Mouse (Mus musculus): ENCODE results near the gene Klf12. TPM values are rescaled to one million over a fixed set of nuclear protein-coding genes. Genes with fewer than 3 reads are reported as not detected.

Klf12 gene
- polyA plus RNA-seq, 1 experiment from 2014 or later = 29.6 TPM

DNA sequence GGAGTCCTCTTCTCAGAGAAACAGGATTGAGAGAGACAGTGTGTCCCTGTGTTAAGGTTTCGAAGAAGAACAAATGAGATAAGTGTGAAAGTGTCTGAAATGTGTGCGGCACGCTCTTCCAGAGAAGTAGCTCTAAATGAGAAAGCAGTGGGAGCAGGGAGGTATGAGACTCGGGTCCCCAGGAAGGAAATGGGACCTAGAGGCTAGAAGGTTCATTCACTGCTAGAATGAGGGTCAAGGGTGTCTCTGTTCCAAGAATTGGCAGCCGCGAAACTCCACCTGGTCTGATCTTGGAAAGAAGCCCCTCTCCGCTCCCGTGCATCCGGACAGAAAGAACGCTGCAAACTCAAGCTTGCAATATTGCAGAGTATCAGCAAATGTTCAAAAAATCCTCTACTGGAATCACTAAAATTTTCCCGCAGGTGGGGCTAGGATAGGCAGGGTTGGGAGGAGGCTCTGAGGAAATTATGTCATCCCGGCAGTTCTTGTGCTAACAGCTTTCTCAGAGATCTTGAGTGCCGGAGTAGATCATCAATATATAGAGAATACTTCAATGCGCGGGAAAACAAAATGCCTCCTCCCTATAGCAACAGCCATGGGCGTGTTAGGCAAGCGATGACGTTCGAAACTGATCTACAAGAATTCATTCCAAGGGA is 2.2 kb upstream of the Klf12 start:
- Histone ChIP-seq H3K27me3 (ENCODE audit: control insufficient read depth, insufficient read depth, low read length) (no peaks in the 10 kb centered on the region), H3K4me2 (replicated peaks; ENCODE audit: low read depth, low read length) (peak overlapping the region; percentile 90), H3K36me3 (ENCODE audit: control insufficient read depth, insufficient read depth, low read length) (no peaks in the 10 kb centered on the region), H3K4me3 (ENCODE audit: low read depth, low read length) (peak overlapping the region; percentile 53), H3K27ac (ENCODE audit: low read depth, low read length) (peak overlapping the region; percentile 96; the same call in 1 of the 2 replicates), H3K9ac (ENCODE audit: low read depth, low read length) (peak overlapping the region; percentile 86), H3K9me3 (ENCODE audit: control insufficient read depth, low read length) (no peaks in the 10 kb centered on the region), H3K4me1 (replicated peaks; ENCODE audit: control insufficient read depth, insufficient read depth, low read length) (no peaks in the 10 kb centered on the region)
- 8% methylated on average over 19 of the region's 19 CpGs for WGBS
- no peak for ATAC-seq (ENCODE audit: low FRiP score)
- peak; percentile 38 for DNase-seq (ENCODE audit: low spot score)

GRCm38 (mm10) chr14:100285656-100286585 is 1.4 kb upstream of the Klf12 start:
- Histone ChIP-seq H3K36me3 (ENCODE audit: control insufficient read depth, insufficient read depth, low read length) (no peaks in the 10 kb centered on the region), H3K4me2 (replicated peaks; ENCODE audit: low read depth, low read length) (peak overlapping the region; percentile 90), H3K4me1 (replicated peaks; ENCODE audit: control insufficient read depth, insufficient read depth, low read length) (no peaks in the 10 kb centered on the region), H3K27me3 (ENCODE audit: control insufficient read depth, insufficient read depth, low read length) (no peaks in the 10 kb centered on the region), H3K9me3 (ENCODE audit: control insufficient read depth, low read length) (no peaks in the 10 kb centered on the region), H3K4me3 (ENCODE audit: low read depth, low read length) (peak overlapping the region; percentile 53), H3K9ac (ENCODE audit: low read depth, low read length) (peak overlapping the region; percentile 86), H3K27ac (ENCODE audit: low read depth, low read length) (peak overlapping the region; percentile 96)
- ATAC-seq (ENCODE audit: low FRiP score) (peak; percentile 48), DNase-seq (ENCODE audit: low spot score) (peak; percentile 75)
- WGBS = under 1% methylated on average over 59 of the region's 60 CpGs

- ATAC-seq (ENCODE audit: low FRiP score) = peak; percentile 91
- 1% methylated on average over 41 of the region's 48 CpGs for WGBS
These were observed 579 bp upstream of the Klf12 start for GRCm38 (mm10) chr14:100284861-100285655.

DNA sequence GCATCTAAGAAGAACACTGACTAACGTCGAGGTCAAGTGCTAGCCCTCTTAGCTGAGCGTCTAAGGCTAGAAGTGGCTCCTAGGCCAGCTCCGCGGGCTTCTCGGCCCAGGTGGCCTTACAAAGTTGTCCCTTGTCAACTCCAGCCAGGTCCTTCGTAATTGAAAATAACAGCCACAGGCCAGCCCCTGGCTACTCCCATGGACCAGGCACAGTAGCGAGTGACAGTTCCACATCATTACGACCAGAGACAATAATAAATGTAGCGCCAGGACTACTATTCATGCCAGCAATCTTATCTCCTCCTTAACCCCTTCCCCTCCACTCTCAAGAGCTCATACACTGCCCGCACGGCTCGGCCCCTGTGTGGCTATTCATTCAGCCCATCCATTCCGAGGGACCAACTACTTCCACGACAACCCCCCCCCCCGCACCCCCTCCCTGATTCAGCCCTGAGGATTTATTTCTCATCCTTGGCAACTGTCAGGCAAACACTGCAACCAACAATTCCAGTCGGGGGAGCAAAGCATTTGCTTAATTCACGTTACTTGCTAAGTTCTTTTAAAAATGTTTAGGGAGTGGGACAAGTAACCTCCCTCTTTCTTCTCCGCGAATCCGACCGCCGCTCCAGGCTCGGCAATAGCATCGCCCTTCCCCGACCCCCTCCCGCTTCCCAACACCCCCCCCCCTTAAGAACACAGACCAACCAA is 914 bp downstream of the Klf12 start:
- Histone ChIP-seq H3K4me2 (replicated peaks; ENCODE audit: low read depth, low read length) (peak overlapping the region; percentile 60), H3K36me3 (ENCODE audit: control insufficient read depth, insufficient read depth, low read length) (no peaks in the 10 kb centered on the region), H3K27me3 (ENCODE audit: control insufficient read depth, insufficient read depth, low read length) (no peaks in the 10 kb centered on the region), H3K4me3 (ENCODE audit: low read depth, low read length) (peak overlapping the region; percentile 53), H3K27ac (ENCODE audit: low read depth, low read length) (peak overlapping the region; percentile 96), H3K9me3 (ENCODE audit: control insufficient read depth, low read length) (no peaks in the 10 kb centered on the region), H3K4me1 (replicated peaks; ENCODE audit: control insufficient read depth, insufficient read depth, low read length) (no peaks in the 10 kb centered on the region), H3K9ac (ENCODE audit: low read depth, low read length) (peak overlapping the region; percentile 86)
- DNase-seq (ENCODE audit: low spot score) = peak; percentile 66
- ATAC-seq (ENCODE audit: low FRiP score) = peak; percentile 11
- under 1% methylated on average over 27 of the region's 27 CpGs for WGBS

More at GRCm38 (mm10) chr14:100284861-100285655, 579 bp upstream of the Klf12 start:
- no peaks in the 10 kb centered on the region for H3K9me3 ChIP-seq (ENCODE audit: control insufficient read depth, low read length)
- no peaks in the 10 kb centered on the region for H3K36me3 ChIP-seq (ENCODE audit: control insufficient read depth, insufficient read depth, low read length)
- H3K27me3 ChIP-seq (ENCODE audit: control insufficient read depth, insufficient read depth, low read length) = no peaks in the 10 kb centered on the region
- peak overlapping the region; percentile 90 for H3K4me2 ChIP-seq (replicated peaks; ENCODE audit: low read depth, low read length)
- H3K4me3 ChIP-seq (ENCODE audit: low read depth, low read length) = peak overlapping the region; percentile 53
- H3K27ac ChIP-seq (ENCODE audit: low read depth, low read length) = peak overlapping the region; percentile 96
- H3K4me1 ChIP-seq (replicated peaks; ENCODE audit: control insufficient read depth, insufficient read depth, low read length) = no peaks in the 10 kb centered on the region
- peak overlapping the region; percentile 86 for H3K9ac ChIP-seq (ENCODE audit: low read depth, low read length)
- peak; percentile 84 for DNase-seq (ENCODE audit: low spot score)

- Histone ChIP-seq H3K9ac (ENCODE audit: low read depth, low read length) (no peak overlapping the region), H3K9me3 (ENCODE audit: control insufficient read depth, low read length) (no peaks in the 10 kb centered on the region), H3K4me3 (ENCODE audit: low read depth, low read length) (peak overlapping the region; percentile 53), H3K36me3 (ENCODE audit: control insufficient read depth, insufficient read depth, low read length) (no peaks in the 10 kb centered on the region), H3K4me1 (replicated peaks; ENCODE audit: control insufficient read depth, insufficient read depth, low read length) (no peaks in the 10 kb centered on the region), H3K27ac (ENCODE audit: low read depth, low read length) (no peak overlapping the region; the same call in 1 of the 2 replicates), H3K4me2 (replicated peaks; ENCODE audit: low read depth, low read length) (peak overlapping the region; percentile 60), H3K27me3 (ENCODE audit: control insufficient read depth, insufficient read depth, low read length) (no peaks in the 10 kb centered on the region)
- DNase-seq (ENCODE audit: low spot score) = peak; percentile 27
- no peak for ATAC-seq (ENCODE audit: low FRiP score)
- 22% methylated on average over 7 of the region's 7 CpGs for WGBS
These were observed 1.8 kb downstream of the Klf12 start for GRCm38 (mm10) chr14:100282651-100283050.

GRCm38 (mm10) chr14:100281734-100282133 is 2.7 kb downstream of the Klf12 start:
- Histone ChIP-seq H3K4me3 (ENCODE audit: low read depth, low read length) (no peak overlapping the region), H3K27me3 (ENCODE audit: control insufficient read depth, insufficient read depth, low read length) (no peaks in the 10 kb centered on the region), H3K27ac (ENCODE audit: low read depth, low read length) (no peak overlapping the region), H3K4me1 (replicated peaks; ENCODE audit: control insufficient read depth, insufficient read depth, low read length) (no peaks in the 10 kb centered on the region), H3K9me3 (ENCODE audit: control insufficient read depth, low read length) (no peaks in the 10 kb centered on the region), H3K36me3 (ENCODE audit: control insufficient read depth, insufficient read depth, low read length) (no peaks in the 10 kb centered on the region), H3K4me2 (replicated peaks; ENCODE audit: low read depth, low read length) (no peak overlapping the region), H3K9ac (ENCODE audit: low read depth, low read length) (no peak overlapping the region)
- 53% methylated on average over 3 of the region's 3 CpGs for WGBS
- no peak for DNase-seq (ENCODE audit: low spot score)
- no peak for ATAC-seq (ENCODE audit: low FRiP score)

GRCm38 (mm10) chr14:100274179-100274578 is 10.3 kb downstream of the Klf12 start:
- DNase-seq (ENCODE audit: low spot score) = no peak
- ATAC-seq (ENCODE audit: low FRiP score) = no peak
- H3K36me3 ChIP-seq (ENCODE audit: control insufficient read depth, insufficient read depth, low read length) = no peaks in the 10 kb centered on the region
- no peaks in the 10 kb centered on the region for H3K9me3 ChIP-seq (ENCODE audit: control insufficient read depth, low read length)
- no peaks in the 10 kb centered on the region for H3K27me3 ChIP-seq (ENCODE audit: control insufficient read depth, insufficient read depth, low read length)
- no peak overlapping the region for H3K4me3 ChIP-seq (ENCODE audit: low read depth, low read length)
- H3K27ac ChIP-seq (ENCODE audit: low read depth, low read length) = no peak overlapping the region
- H3K9ac ChIP-seq (ENCODE audit: low read depth, low read length) = no peak overlapping the region
- H3K4me1 ChIP-seq (replicated peaks; ENCODE audit: control insufficient read depth, insufficient read depth, low read length) = no peaks in the 10 kb centered on the region
- WGBS = 92% methylated on average over 2 of the region's 2 CpGs
- no peak overlapping the region for H3K4me2 ChIP-seq (replicated peaks; ENCODE audit: low read depth, low read length)

DNA sequence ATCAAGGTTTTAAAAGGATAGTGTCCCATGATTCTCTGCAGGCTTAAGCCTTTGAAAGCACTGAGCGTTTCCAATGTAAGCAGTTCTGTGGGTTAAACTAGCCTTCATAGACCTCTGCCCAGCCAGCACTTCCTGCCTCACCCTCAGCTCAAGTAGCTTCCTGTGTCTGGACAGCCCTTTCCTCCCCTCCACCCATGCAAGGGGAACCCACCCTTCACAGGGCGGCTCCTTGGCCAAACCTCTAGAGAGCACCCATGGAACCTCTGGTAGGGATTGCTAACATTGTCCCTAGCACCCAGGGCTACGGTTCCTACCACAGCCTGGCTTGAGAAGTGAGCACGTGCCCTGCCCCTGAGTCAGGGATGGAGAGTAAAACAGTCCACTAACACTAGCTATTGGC is 23.9 kb downstream of the Klf12 start:
- Histone ChIP-seq H3K4me2 (replicated peaks; ENCODE audit: low read depth, low read length) (no peak overlapping the region), H3K4me1 (replicated peaks; ENCODE audit: control insufficient read depth, insufficient read depth, low read length) (no peaks in the 10 kb centered on the region), H3K27me3 (ENCODE audit: control insufficient read depth, insufficient read depth, low read length) (no peaks in the 10 kb centered on the region), H3K9me3 (ENCODE audit: control insufficient read depth, low read length) (no peaks in the 10 kb centered on the region), H3K27ac (ENCODE audit: low read depth, low read length) (no peak overlapping the region), H3K9ac (ENCODE audit: low read depth, low read length) (no peak overlapping the region), H3K36me3 (ENCODE audit: control insufficient read depth, insufficient read depth, low read length) (no peaks in the 10 kb centered on the region), H3K4me3 (ENCODE audit: low read depth, low read length) (no peak overlapping the region)
- 88% methylated on average over 4 of the region's 4 CpGs for WGBS
- no peak for ATAC-seq (ENCODE audit: low FRiP score)
- DNase-seq (ENCODE audit: low spot score) = no peak
